Comparison of ENCODE assay signal across 12 mouse cellular contexts in genomic region chr1:131288938-131289337, GRCm38 (mm10).
"Had no signal": no experiment of that assay in that cellular context is flagged by ENCODE, and none has a peak within 500 bp of the region (broad histone marks: within the 10 kb centered on the region; RNA-seq: fewer than 3 reads in every experiment).

No protein-coding gene starts in this region.

- ATAC-seq: midbrain, embryonic 16.5 days had no signal

- DNase-seq: lung, adult 18-20 months; lung, embryonic 14.5 days; lung, postnatal 10 days; midbrain, embryonic 14.5 days; retina, postnatal 1 day; right cerebral cortex, adult 18-20 months; right cerebral cortex, postnatal 14 days; spleen, adult 18-20 months; thymus, adult 18-20 months; thymus, postnatal 14 days; thymus, postnatal 36 days had no signal
